Mouse (Mus musculus): ENCODE results near the gene Best2.

DNA sequence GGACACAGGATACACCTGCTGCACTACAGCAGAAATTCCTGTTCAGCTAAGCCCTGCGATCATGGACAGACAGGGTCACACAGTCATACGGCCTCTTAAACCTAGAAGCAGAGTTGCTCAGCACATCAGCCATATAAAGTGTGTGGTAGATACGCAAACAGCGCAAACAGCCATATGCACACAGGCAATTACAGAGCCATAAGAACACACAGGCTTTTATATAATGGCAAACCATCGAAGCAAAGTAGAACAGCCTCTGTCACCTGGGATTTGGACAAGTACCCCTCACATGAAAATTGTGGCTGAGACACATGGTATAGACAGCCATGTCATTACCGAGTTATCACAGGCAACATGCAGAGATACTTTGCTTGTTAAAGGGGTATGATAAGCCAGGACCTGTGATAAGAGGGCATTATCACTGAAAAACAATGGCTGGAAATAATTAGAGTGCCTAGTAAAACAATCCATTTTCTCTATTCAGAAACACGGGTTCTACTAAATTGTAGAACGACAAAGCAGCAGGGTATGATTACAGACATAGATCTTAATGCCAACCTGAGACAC, 27.9 kb downstream of the Best2 start:
- TF ChIP-seq CTCF (IDR thresholded peaks at IDR 0.05; ENCODE audit: low read depth) (no peak), EP300 (IDR thresholded peaks at IDR 0.05; ENCODE audit: low read depth) (no peak)

Measured in heart, postnatal 0 days (tissue).